Mouse (Mus musculus) brain, embryonic 14.5 days (tissue): ENCODE results near the gene Slc18b1.

Experiments used
- CTCF ChIP-seq: fragments of 200-500 bp; IDR thresholded peaks from 2 replicates; pipeline ENCODE4 v1.5.1; 2012; ENCODE audit warnings: inconsistent platforms, mild to moderate bottlenecking, moderate library complexity, borderline replicate concordance; ENCODE audit not compliant: insufficient read depth, insufficient read length; ENCODE audit errors: extremely low read depth
- POLR2A ChIP-seq: fragments of 200-500 bp; IDR thresholded peaks from 2 replicates; pipeline ENCODE4 v1.6.1; 2012; ENCODE audit warnings: mild to moderate bottlenecking, inconsistent platforms, borderline replicate concordance; ENCODE audit not compliant: poor library complexity, insufficient read depth, insufficient read length, severe bottlenecking; ENCODE audit errors: extremely low read depth

DNA sequence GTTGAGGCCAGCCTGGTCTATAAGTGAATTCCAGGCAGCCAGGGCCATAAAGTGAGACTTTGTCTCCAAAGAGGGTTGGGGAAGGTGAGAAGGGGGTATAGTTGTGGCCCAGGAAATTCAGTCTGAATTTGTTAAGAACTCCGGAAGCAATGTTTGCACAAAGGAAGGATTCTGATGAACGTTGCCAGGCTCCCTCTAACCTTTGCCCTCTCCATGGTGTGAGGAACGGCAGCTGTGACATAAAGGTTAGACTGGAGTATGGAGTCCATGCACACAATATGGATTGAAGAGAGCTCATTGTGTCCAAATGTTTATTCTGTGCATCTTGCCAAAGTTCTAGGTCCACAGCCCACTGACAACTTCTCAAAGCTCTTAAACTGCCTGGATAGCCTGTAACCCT lies 3.1 kb downstream of the Slc18b1 start:
- TF ChIP-seq CTCF: no peak
- no peak for TF ChIP-seq POLR2A
